Mouse (Mus musculus) limb, embryonic 15.5 days (tissue): Measurements from ENCODE around the gene Luzp1. TPM values are rescaled to one million over a fixed set of nuclear protein-coding genes. Genes with fewer than 3 reads are reported as not detected.

ENCODE experiments used
- ATAC-seq: fragments of 200-750 bp; cut with Nextera tagmentation; 2 replicates; pipeline ENCODE4 v1.8.0; 2017; ENCODE audit warnings: low read depth, moderate TSS enrichment; ENCODE audit not compliant: insufficient number of reproducible peaks, low FRiP score, low TSS enrichment
- H3K27ac ChIP-seq: fragments of 300-500 bp; sonication (generic); 2 replicates; pipeline ENCODE4 v1.5.1; 2015; ENCODE audit warnings: moderate library complexity, mild to moderate bottlenecking, inconsistent platforms
- H3K27me3 ChIP-seq: fragments of 300-500 bp; sonication (generic); 2 replicates; pipeline ENCODE4 v1.6.1; 2015; ENCODE audit warnings: inconsistent platforms
- H3K36me3 ChIP-seq: fragments of 300-500 bp; sonication (generic); 2 replicates; pipeline ENCODE4 v1.6.1; 2015; ENCODE audit warnings: inconsistent platforms
- H3K4me1 ChIP-seq: fragments of 300-500 bp; sonication (generic); 2 replicates; pipeline ENCODE4 v1.6.1; 2015; ENCODE audit warnings: inconsistent platforms
- H3K4me2 ChIP-seq: fragments of 300-500 bp; sonication (generic); 2 replicates; pipeline ENCODE4 v1.6.1; 2015; ENCODE audit warnings: mild to moderate bottlenecking, inconsistent platforms
- H3K4me3 ChIP-seq: fragments of 300-500 bp; sonication (generic); 2 replicates; pipeline ENCODE4 v1.5.1; 2015; ENCODE audit warnings: mild to moderate bottlenecking, inconsistent platforms
- H3K9ac ChIP-seq: fragments of 300-500 bp; sonication (generic); 2 replicates; pipeline ENCODE4 v1.6.1; 2015; ENCODE audit warnings: inconsistent platforms
- H3K9me3 ChIP-seq: fragments of 300-500 bp; sonication (generic); 2 replicates; pipeline ENCODE4 v1.6.1; 2016; ENCODE audit warnings: inconsistent platforms
- WGBS: fragments of 180-500 bp; shearing (Covaris S2); methylation state at CpG from one replicate; pipeline ENCODE4 v1.1.7; 2015; 5-methylcytosine and 5-hydroxymethylcytosine counted together
- polyA plus RNA-seq: library from polyadenylated mRNA; unstranded; fragments of >200 nt; fragmentation: Nextera tagmentation; extraction: Ambion mirVana; gene quantifications from 2 replicates; pipeline ENCODE4 v1.2.1, GENCODE M21; 2015

The Luzp1 gene
- polyA plus RNA-seq, 1 experiment from 2014 or later: 132 TPM

DNA sequence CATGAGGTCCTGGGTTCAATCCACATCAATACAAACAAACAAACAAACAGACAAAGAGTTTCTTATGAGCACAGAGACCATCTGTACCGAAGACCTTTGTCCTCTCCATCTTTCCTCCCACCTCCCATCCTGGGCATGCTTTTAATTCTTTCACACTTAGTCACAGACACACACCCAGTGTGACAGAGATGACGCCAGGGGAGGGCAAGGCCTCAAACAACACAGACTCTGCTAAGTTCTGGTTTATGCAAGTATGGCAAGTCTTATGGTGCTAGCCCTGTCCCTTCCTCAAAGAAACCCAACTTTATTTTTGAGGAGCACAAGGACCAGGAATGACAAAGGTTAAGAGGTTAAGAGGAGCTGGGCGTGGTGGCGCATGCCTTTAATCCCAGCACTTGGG, 19.3 kb upstream of the Luzp1 start:
- ATAC-seq: no peak
- WGBS: 73% methylated on average over 4 of the region's 4 CpGs
- H3K4me2 ChIP-seq: no peak overlapping the region
- no peak overlapping the region for H3K9ac ChIP-seq
- no peak overlapping the region for H3K4me3 ChIP-seq
- H3K4me1 ChIP-seq: peaks cover 5% of the 10 kb centered on the region; the same call in 1 of the 2 replicates
- no peak overlapping the region for H3K27ac ChIP-seq
- no peaks in the 10 kb centered on the region for H3K9me3 ChIP-seq
- no peaks in the 10 kb centered on the region for H3K27me3 ChIP-seq
- H3K36me3 ChIP-seq: no peaks in the 10 kb centered on the region

DNA sequence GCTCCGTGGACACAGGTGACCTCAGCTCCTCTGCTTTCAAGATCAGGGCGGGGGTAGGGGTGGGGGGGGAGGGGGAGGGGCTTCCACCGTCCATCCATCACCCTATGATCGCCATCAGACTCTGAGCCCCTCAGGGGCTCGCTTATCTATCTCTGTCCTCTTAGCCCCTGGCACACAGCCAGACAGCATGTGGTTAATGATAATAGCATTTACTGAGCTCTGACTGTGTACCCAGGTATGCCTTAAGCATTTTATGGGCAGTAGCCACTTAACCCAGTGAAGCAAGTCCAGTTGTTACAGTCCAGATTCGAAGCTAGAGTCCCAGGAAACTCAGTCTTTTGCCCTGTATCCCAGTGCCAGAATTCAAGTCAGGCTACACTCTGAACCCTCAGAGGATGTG, 18.0 kb upstream of the Luzp1 start:
- Histone ChIP-seq H3K9ac (no peak overlapping the region), H3K36me3 (no peaks in the 10 kb centered on the region), H3K27me3 (no peaks in the 10 kb centered on the region), H3K27ac (no peak overlapping the region), H3K4me1 (peaks cover 7% of the 10 kb centered on the region; the same call in 1 of the 2 replicates), H3K4me2 (no peak overlapping the region), H3K9me3 (no peaks in the 10 kb centered on the region), H3K4me3 (no peak overlapping the region)
- WGBS: 10% methylated on average over 6 of the region's 6 CpGs
- ATAC-seq: no peak

DNA sequence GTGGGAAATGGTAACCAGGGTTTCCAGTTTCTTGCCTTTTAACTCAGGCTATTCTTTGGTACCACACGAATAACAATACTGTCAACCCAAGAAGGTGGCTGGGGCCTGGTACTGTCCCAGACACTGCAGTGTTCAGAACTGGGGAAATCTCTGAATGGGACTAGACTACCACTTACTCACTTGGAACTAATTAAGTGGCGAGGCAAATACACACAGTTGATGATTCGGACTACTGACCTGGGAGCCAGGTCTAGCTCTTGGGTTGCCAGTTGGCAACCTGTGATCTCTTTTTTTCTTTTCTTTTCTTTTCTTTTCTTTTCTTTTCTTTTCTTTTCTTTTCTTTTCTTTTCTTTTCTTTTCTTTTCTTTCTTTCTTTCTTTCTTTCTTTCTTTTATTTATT, 17.3 kb upstream of the Luzp1 start:
- no peak for ATAC-seq
- H3K9ac ChIP-seq: no peak overlapping the region
- H3K4me2 ChIP-seq: no peak overlapping the region
- no peaks in the 10 kb centered on the region for H3K27me3 ChIP-seq
- no peaks in the 10 kb centered on the region for H3K9me3 ChIP-seq
- 77% methylated on average over 3 of the region's 3 CpGs for WGBS
- peaks cover 7% of the 10 kb centered on the region; the same call in 1 of the 2 replicates for H3K4me1 ChIP-seq
- H3K27ac ChIP-seq: no peak overlapping the region
- H3K4me3 ChIP-seq: no peak overlapping the region
- no peaks in the 10 kb centered on the region for H3K36me3 ChIP-seq

DNA sequence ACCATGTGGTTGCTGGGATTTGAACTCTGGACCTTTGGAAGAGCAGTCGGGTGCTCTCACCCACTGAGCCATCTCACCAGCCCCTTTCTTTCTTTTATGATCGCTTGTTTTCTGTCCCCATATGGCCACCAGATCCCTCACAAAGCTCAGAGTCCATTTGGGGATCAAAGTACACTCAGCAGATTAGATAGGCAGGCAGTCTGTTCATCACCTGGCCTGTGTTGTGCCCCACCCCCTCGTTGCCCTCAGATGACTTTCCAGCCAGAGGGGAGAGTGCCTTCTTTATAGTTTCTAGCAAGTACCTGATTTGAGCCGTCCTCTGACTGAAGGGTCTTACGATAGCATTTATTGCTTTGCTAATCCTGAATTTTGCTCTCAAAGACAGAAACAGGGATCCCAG, 16.8 kb upstream of the Luzp1 start:
- H3K9ac ChIP-seq: no peak overlapping the region
- no peaks in the 10 kb centered on the region for H3K9me3 ChIP-seq
- no peak overlapping the region for H3K4me3 ChIP-seq
- no peak for ATAC-seq
- no peaks in the 10 kb centered on the region for H3K36me3 ChIP-seq
- no peaks in the 10 kb centered on the region for H3K27me3 ChIP-seq
- H3K4me2 ChIP-seq: no peak overlapping the region
- no peak overlapping the region for H3K27ac ChIP-seq
- WGBS: 22% methylated on average over 5 of the region's 5 CpGs
- H3K4me1 ChIP-seq: peaks cover 7% of the 10 kb centered on the region; the same call in 1 of the 2 replicates

DNA sequence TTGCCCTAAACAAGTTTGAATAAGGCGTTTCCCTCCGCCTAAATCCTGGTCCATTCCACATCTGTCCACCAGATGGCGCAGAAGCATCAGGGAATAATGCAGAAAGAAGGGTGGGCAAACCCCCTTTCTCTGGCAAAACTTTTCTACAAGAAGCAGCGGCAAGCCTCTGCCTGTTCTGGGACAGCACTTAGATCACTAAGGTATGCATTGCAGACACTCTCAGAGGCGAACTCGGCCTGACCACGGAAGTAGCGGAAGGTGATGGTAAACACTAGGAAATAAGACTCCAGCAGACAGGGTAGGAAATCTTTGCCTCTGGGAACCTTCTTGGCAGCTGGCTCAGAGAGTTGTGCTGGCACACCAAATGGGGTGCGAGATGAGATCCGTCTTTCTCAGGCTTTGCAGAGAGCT, 14.7 kb upstream of the Luzp1 start:
- Histone ChIP-seq H3K36me3 (no peaks in the 10 kb centered on the region), H3K9me3 (no peaks in the 10 kb centered on the region), H3K27me3 (no peaks in the 10 kb centered on the region), H3K4me1 (peaks cover 7% of the 10 kb centered on the region; the same call in 1 of the 2 replicates), H3K9ac (no peak overlapping the region), H3K4me2 (peak overlapping the region; percentile 48), H3K27ac (no peak overlapping the region), H3K4me3 (peak overlapping the region; percentile 32)
- ATAC-seq: no peak
- WGBS: 3% methylated on average over 10 of the region's 10 CpGs

DNA sequence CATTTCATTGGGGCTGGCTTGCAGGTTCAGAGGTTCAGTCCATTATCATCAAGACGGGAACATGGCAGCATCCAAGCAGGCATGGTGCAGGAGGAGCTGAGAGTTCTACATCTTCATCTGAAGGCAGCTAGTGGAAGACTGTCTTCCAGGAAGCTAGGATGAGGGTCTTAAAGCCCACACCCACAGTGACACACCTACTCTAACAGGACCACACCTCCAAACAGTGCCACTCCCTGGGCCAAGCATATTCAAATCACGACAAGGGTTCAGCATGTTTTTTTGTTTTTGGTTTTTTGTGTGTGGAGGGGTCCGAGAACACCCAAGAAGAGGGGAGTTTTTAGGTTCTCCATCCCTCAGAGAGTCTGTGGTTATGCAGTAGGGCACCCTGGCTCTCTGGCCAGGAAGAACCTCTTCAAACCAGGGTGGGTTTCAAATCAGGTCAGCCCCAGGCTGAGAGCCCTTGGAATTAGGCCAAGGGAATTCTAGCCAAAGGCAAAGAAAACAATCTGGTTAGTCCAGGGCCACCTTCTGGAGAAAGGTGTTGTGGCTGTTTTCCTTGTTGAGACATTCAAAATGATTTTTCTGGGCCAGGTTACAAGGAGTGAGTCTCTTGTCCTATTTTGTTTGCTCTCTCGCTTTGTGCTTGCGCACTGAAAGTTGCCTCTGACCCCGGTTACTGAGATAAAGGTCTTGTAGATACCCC, 12.9 kb upstream of the Luzp1 start:
- Histone ChIP-seq H3K4me2 (no peak overlapping the region), H3K4me3 (no peak overlapping the region), H3K4me1 (peaks cover 11% of the 10 kb centered on the region), H3K9me3 (no peaks in the 10 kb centered on the region), H3K9ac (no peak overlapping the region), H3K27me3 (no peaks in the 10 kb centered on the region; the same call in 1 of the 2 replicates), H3K27ac (no peak overlapping the region), H3K36me3 (no peaks in the 10 kb centered on the region)
- 90% methylated on average over 6 of the region's 6 CpGs for WGBS
- no peak for ATAC-seq

DNA sequence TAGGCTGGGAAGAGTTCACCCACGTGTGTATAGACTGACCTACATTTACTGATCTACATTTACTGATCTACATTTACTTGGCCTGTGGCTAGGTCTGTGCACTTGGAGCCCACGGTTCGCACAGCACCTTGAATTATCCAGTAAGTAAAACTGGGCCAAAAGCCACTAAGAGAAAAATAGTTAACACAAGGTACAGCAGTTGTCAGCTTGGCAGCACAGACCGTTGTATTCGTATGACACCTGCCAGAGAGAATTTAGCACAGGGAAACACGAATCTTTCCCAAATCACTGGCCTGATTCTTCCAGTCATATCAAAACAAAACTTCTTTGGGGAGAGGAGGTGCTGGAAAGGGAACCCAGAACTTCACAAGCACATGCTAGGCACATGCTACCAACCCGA, 11.3 kb upstream of the Luzp1 start:
- WGBS: 77% methylated on average over 7 of the region's 7 CpGs
- no peak overlapping the region for H3K27ac ChIP-seq
- no peak overlapping the region for H3K4me2 ChIP-seq
- no peak overlapping the region for H3K9ac ChIP-seq
- ATAC-seq: no peak
- H3K27me3 ChIP-seq: peaks cover 5% of the 10 kb centered on the region
- H3K4me3 ChIP-seq: no peak overlapping the region
- H3K4me1 ChIP-seq: peaks cover 25% of the 10 kb centered on the region
- no peaks in the 10 kb centered on the region for H3K9me3 ChIP-seq
- H3K36me3 ChIP-seq: no peaks in the 10 kb centered on the region

DNA sequence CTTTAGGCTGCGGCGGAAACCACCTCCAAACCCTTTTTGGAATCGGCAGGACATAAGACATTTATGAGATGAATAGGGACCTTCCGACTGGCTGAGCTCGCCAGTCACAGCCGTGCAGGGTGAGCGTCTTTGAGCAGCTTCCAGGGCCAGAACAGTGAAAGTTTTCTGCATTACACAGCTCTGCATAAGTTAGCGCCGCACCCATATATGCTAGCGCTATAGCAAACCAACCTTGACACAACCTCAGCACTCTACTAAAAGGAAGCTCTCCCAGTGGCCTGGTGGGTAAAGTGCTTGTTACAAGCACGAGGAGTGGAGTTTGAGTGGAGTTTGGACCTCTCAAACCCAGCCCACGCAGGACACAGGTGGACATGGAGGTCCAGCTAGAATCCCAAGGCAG, 10.4 kb upstream of the Luzp1 start:
- Histone ChIP-seq H3K9me3 (no peaks in the 10 kb centered on the region), H3K27me3 (peaks cover 8% of the 10 kb centered on the region), H3K4me1 (peaks cover 26% of the 10 kb centered on the region), H3K27ac (no peak overlapping the region), H3K4me3 (no peak overlapping the region), H3K4me2 (no peak overlapping the region), H3K36me3 (no peaks in the 10 kb centered on the region), H3K9ac (no peak overlapping the region)
- WGBS: 76% methylated on average over 12 of the region's 12 CpGs
- ATAC-seq: no peak

DNA sequence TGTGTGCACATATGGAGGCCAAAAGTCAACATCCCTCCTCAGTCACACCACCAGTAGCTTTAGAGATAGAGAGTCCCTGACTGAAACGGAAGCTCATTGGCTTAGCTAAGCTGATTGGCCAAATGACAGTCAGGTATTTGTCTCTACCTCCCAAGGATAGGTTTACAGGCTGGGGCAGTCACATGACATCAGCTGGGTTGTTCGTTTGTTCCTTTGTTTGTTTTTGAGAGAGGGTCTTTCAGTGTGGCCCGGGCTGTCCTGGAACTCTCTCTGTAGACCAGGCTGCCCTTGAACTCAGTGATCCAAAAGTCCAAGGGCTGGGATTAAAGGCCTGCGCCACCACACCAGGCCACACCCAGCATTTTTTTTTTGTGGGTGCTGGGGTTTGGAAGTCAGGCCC, 8.4 kb upstream of the Luzp1 start:
- Histone ChIP-seq H3K4me1 (peaks cover 31% of the 10 kb centered on the region), H3K27me3 (peaks cover 8% of the 10 kb centered on the region), H3K4me3 (no peak overlapping the region), H3K9me3 (no peaks in the 10 kb centered on the region), H3K9ac (no peak overlapping the region), H3K27ac (no peak overlapping the region), H3K36me3 (no peaks in the 10 kb centered on the region), H3K4me2 (no peak overlapping the region)
- 50% methylated on average over 4 of the region's 4 CpGs for WGBS
- no peak for ATAC-seq

DNA sequence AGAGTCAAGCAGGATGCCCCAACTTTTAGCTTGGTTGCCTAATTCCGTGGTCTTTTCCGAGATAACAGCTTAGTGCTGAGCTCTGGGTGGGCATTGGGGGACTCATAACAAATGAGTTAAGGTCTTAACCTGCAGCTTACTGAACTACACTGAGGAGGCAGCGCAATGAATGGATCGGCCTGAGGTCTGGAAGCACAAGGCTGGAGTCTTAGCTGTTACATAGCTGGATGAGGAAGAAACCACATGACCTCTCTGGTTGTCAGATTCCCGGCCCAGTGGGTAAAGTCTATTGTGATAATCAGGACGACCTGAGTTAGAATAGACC, 7.8 kb upstream of the Luzp1 start:
- no peaks in the 10 kb centered on the region for H3K9me3 ChIP-seq
- peaks cover 8% of the 10 kb centered on the region for H3K27me3 ChIP-seq
- 0 out of 2 replicates have a peak overlapping the region, but pooled peaks have one; percentile 76 for H3K9ac ChIP-seq
- peak overlapping the region; percentile 98 for H3K4me2 ChIP-seq
- ATAC-seq: no peak
- H3K27ac ChIP-seq: peak overlapping the region; percentile 80
- 24% methylated on average over 6 of the region's 6 CpGs for WGBS
- H3K36me3 ChIP-seq: no peaks in the 10 kb centered on the region
- H3K4me1 ChIP-seq: peaks cover 34% of the 10 kb centered on the region
- H3K4me3 ChIP-seq: peak overlapping the region; percentile 69

DNA sequence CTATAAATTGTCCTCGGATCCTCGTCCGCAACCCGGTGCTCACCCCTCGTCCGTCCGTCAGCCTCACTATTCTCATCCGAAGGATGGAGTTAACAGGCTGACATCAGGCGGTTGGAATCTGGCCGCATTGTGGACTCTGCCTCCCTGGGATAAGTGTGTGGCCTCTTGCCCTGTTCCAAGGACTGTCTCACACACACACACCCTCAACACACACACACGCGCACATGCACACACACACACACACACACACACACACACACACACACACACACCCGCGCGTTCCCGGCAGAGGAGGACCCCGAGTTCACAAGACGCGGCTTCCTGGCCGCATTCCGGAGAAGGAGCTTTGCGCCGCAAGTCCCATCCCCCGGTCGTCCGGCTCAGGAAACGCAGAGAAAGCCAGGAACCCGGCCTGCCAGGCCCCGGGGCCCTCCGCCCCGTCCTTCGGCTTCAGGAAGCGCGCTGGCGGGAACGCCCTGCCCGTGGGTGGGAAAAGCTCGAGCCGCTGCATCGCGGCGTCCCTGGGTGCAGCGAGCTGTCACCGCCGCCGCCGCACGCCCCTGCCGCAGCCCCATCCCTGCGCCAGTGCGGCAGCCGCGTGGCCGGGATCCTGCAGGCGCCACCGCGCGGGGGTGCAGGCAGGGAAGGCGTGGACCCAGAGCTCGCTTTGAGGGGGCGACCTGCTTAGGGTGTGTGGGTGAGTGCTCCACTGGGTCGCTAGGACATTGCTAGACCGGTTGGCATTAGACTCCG, 7.3 kb upstream of the Luzp1 start, which contains the start of gene 6030445D17Rik:
Gene 6030445D17Rik, plus strand, starts transcription at position 165 of the 753 bp plus-strand sequence.
- H3K4me1 ChIP-seq: peaks cover 34% of the 10 kb centered on the region
- H3K36me3 ChIP-seq: no peaks in the 10 kb centered on the region
- ATAC-seq: peak; percentile 59
- peaks cover 8% of the 10 kb centered on the region for H3K27me3 ChIP-seq
- peak within 1 kb of the TSS; percentile 69 for H3K4me3 ChIP-seq
- no peaks in the 10 kb centered on the region for H3K9me3 ChIP-seq
- 1% methylated on average over 63 of the region's 64 CpGs for WGBS
- peak within 1 kb of the TSS; percentile 76 for H3K9ac ChIP-seq
- H3K27ac ChIP-seq: peak within 1 kb of the TSS; percentile 80
- peak within 1 kb of the TSS; percentile 98 for H3K4me2 ChIP-seq

DNA sequence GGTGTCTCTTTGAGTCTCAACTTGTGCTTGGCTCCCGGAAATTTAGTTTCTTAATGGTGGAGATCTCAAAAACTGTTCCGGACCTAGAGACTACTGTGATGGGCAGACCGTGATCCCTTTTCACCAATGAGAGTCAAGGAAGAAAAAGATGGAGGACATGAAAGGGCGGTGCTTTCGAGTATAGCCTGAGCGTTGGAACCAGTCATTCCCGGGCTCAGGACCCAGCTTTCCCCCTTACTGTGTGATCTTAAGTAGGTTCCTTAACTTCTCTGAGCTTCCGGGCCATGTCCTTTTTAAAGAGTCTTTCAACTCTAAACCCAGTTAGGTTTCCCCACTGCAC, 6.8 kb upstream of the Luzp1 start:
- ATAC-seq: peak; percentile 76; the same call in 1 of the 2 replicates
- peak overlapping the region; percentile 69 for H3K4me3 ChIP-seq
- no peaks in the 10 kb centered on the region for H3K36me3 ChIP-seq
- WGBS: 2% methylated on average over 8 of the region's 8 CpGs
- no peaks in the 10 kb centered on the region for H3K9me3 ChIP-seq
- H3K27ac ChIP-seq: peak overlapping the region; percentile 80; the same call in 1 of the 2 replicates
- H3K4me2 ChIP-seq: peak overlapping the region; percentile 98
- H3K9ac ChIP-seq: peak overlapping the region; percentile 76
- peaks cover 34% of the 10 kb centered on the region for H3K4me1 ChIP-seq
- H3K27me3 ChIP-seq: peaks cover 8% of the 10 kb centered on the region
